Mouse (Mus musculus): ENCODE measurements at regions not wholly inside any gene's neighbourhood (a gene's known extent, or its start where the extent isn't known, plus 50 kb on each side); places are given as distances from the start of the nearest gene placed in this dataset.
A peak's percentile ranks its signal among the peaks of the same experiment; 100 is the strongest.

- DNase-seq (ENCODE audit: low spot score): peak; percentile 22
- WGBS: 23% methylated on average over 9 of the region's 9 CpGs
- Histone ChIP-seq H3K9me3 (ENCODE audit: control insufficient read depth, low read length) (no peaks in the 10 kb centered on the region), H3K36me3 (ENCODE audit: control insufficient read depth, insufficient read depth, low read length) (no peaks in the 10 kb centered on the region), H3K4me2 (replicated peaks; ENCODE audit: low read depth) (no peak overlapping the region), H3K4me3 (ENCODE audit: low read depth, low read length) (no peak overlapping the region), H3K27me3 (ENCODE audit: control insufficient read depth, insufficient read depth, low read length) (no peaks in the 10 kb centered on the region), H3K9ac (ENCODE audit: low read length) (no peak overlapping the region), H3K27ac (replicated peaks) (no peak overlapping the region), H3K4me1 (replicated peaks; ENCODE audit: control insufficient read depth, insufficient read depth) (no peaks in the 10 kb centered on the region)
- TF ChIP-seq CTCF (IDR thresholded peaks at IDR 0.05; ENCODE audit: low read depth): no peak
- no peak for TF ChIP-seq EP300 (optimal IDR thresholded peaks at IDR 0.05)
- no peak for ATAC-seq (ENCODE audit: low FRiP score, low TSS enrichment)
These were observed 132.7 kb upstream of the Sox9 start for GRCm38 (mm10) chr11:112649298-112649697.

GRCm38 (mm10) chr11:112657410-112658159, 124.4 kb upstream of the Sox9 start:
- no peak overlapping the region for H3K4me3 ChIP-seq (ENCODE audit: low read depth, low read length)
- ATAC-seq (ENCODE audit: low FRiP score, low TSS enrichment) (no peak), DNase-seq (ENCODE audit: low spot score) (no peak)
- H3K4me1 ChIP-seq (replicated peaks; ENCODE audit: control insufficient read depth, insufficient read depth): no peaks in the 10 kb centered on the region
- no peaks in the 10 kb centered on the region for H3K36me3 ChIP-seq (ENCODE audit: control insufficient read depth, insufficient read depth, low read length)
- no peak overlapping the region for H3K9ac ChIP-seq (ENCODE audit: low read length)
- no peak for TF ChIP-seq EP300 (optimal IDR thresholded peaks at IDR 0.05)
- no peak for TF ChIP-seq CTCF (IDR thresholded peaks at IDR 0.05; ENCODE audit: low read depth)
- 42% methylated on average over 11 of the region's 11 CpGs for WGBS
- no peaks in the 10 kb centered on the region for H3K27me3 ChIP-seq (ENCODE audit: control insufficient read depth, insufficient read depth, low read length)
- H3K9me3 ChIP-seq (ENCODE audit: control insufficient read depth, low read length): no peaks in the 10 kb centered on the region
- H3K4me2 ChIP-seq (replicated peaks; ENCODE audit: low read depth): no peak overlapping the region
- H3K27ac ChIP-seq (replicated peaks): no peak overlapping the region

GRCm38 (mm10) chr11:112659911-112660310, 122.1 kb upstream of the Sox9 start:
- H3K27me3 ChIP-seq (ENCODE audit: control insufficient read depth, insufficient read depth, low read length): no peaks in the 10 kb centered on the region
- H3K4me2 ChIP-seq (replicated peaks; ENCODE audit: low read depth): no peak overlapping the region
- no peaks in the 10 kb centered on the region for H3K4me1 ChIP-seq (replicated peaks; ENCODE audit: control insufficient read depth, insufficient read depth)
- H3K27ac ChIP-seq (replicated peaks): no peak overlapping the region
- ATAC-seq (ENCODE audit: low FRiP score, low TSS enrichment) (no peak), DNase-seq (ENCODE audit: low spot score) (no peak)
- H3K4me3 ChIP-seq (ENCODE audit: low read depth, low read length): no peak overlapping the region
- H3K9me3 ChIP-seq (ENCODE audit: control insufficient read depth, low read length): no peaks in the 10 kb centered on the region
- H3K9ac ChIP-seq (ENCODE audit: low read length): no peak overlapping the region
- H3K36me3 ChIP-seq (ENCODE audit: control insufficient read depth, insufficient read depth, low read length): no peaks in the 10 kb centered on the region
- TF ChIP-seq EP300 (optimal IDR thresholded peaks at IDR 0.05): no peak
- TF ChIP-seq CTCF (IDR thresholded peaks at IDR 0.05; ENCODE audit: low read depth): no peak
- WGBS: 55% methylated on average over 3 of the region's 3 CpGs

GRCm38 (mm10) chr11:112661426-112661825, 120.6 kb upstream of the Sox9 start:
- Histone ChIP-seq H3K9me3 (ENCODE audit: control insufficient read depth, low read length) (no peaks in the 10 kb centered on the region), H3K4me3 (ENCODE audit: low read depth, low read length) (no peak overlapping the region), H3K4me2 (replicated peaks; ENCODE audit: low read depth) (no peak overlapping the region), H3K36me3 (ENCODE audit: control insufficient read depth, insufficient read depth, low read length) (no peaks in the 10 kb centered on the region), H3K27me3 (ENCODE audit: control insufficient read depth, insufficient read depth, low read length) (no peaks in the 10 kb centered on the region), H3K27ac (replicated peaks) (no peak overlapping the region), H3K9ac (ENCODE audit: low read length) (no peak overlapping the region), H3K4me1 (replicated peaks; ENCODE audit: control insufficient read depth, insufficient read depth) (no peaks in the 10 kb centered on the region)
- DNase-seq (ENCODE audit: low spot score) (no peak), ATAC-seq (ENCODE audit: low FRiP score, low TSS enrichment) (no peak)
- TF ChIP-seq EP300 (optimal IDR thresholded peaks at IDR 0.05) (no peak), CTCF (IDR thresholded peaks at IDR 0.05; ENCODE audit: low read depth) (no peak)
- WGBS: 66% methylated on average over 7 of the region's 7 CpGs

- Histone ChIP-seq H3K4me2 (replicated peaks; ENCODE audit: low read depth) (no peak overlapping the region), H3K9me3 (ENCODE audit: control insufficient read depth, low read length) (no peaks in the 10 kb centered on the region), H3K9ac (ENCODE audit: low read length) (no peak overlapping the region), H3K27ac (replicated peaks) (no peak overlapping the region), H3K4me1 (replicated peaks; ENCODE audit: control insufficient read depth, insufficient read depth) (no peaks in the 10 kb centered on the region), H3K36me3 (ENCODE audit: control insufficient read depth, insufficient read depth, low read length) (no peaks in the 10 kb centered on the region), H3K4me3 (ENCODE audit: low read depth, low read length) (no peak overlapping the region), H3K27me3 (ENCODE audit: control insufficient read depth, insufficient read depth, low read length) (no peaks in the 10 kb centered on the region)
- 70% methylated on average over 7 of the region's 7 CpGs for WGBS
- no peak for DNase-seq (ENCODE audit: low spot score)
- no peak for ATAC-seq (ENCODE audit: low FRiP score, low TSS enrichment)
- TF ChIP-seq CTCF (IDR thresholded peaks at IDR 0.05; ENCODE audit: low read depth) (no peak), EP300 (optimal IDR thresholded peaks at IDR 0.05) (no peak)
These were observed 114.7 kb upstream of the Sox9 start for GRCm38 (mm10) chr11:112667311-112667710.

- no peak for DNase-seq (ENCODE audit: low spot score)
- H3K9ac ChIP-seq (ENCODE audit: low read length): no peak overlapping the region
- WGBS: 85% methylated on average over 4 of the region's 4 CpGs
- H3K27me3 ChIP-seq (ENCODE audit: control insufficient read depth, insufficient read depth, low read length): no peaks in the 10 kb centered on the region
- H3K27ac ChIP-seq (replicated peaks): no peak overlapping the region
- no peaks in the 10 kb centered on the region for H3K36me3 ChIP-seq (ENCODE audit: control insufficient read depth, insufficient read depth, low read length)
- H3K9me3 ChIP-seq (ENCODE audit: control insufficient read depth, low read length): no peaks in the 10 kb centered on the region
- H3K4me3 ChIP-seq (ENCODE audit: low read depth, low read length): no peak overlapping the region
- H3K4me2 ChIP-seq (replicated peaks; ENCODE audit: low read depth): no peak overlapping the region
- TF ChIP-seq EP300 (optimal IDR thresholded peaks at IDR 0.05): no peak
- no peak for TF ChIP-seq CTCF (IDR thresholded peaks at IDR 0.05; ENCODE audit: low read depth)
- ATAC-seq (ENCODE audit: low FRiP score, low TSS enrichment): no peak
- no peaks in the 10 kb centered on the region for H3K4me1 ChIP-seq (replicated peaks; ENCODE audit: control insufficient read depth, insufficient read depth)
These were observed 109.9 kb upstream of the Sox9 start for GRCm38 (mm10) chr11:112672086-112672485.
